Mouse (Mus musculus): ENCODE results near the gene Rad51ap1.

Gene Rad51ap1

DNA sequence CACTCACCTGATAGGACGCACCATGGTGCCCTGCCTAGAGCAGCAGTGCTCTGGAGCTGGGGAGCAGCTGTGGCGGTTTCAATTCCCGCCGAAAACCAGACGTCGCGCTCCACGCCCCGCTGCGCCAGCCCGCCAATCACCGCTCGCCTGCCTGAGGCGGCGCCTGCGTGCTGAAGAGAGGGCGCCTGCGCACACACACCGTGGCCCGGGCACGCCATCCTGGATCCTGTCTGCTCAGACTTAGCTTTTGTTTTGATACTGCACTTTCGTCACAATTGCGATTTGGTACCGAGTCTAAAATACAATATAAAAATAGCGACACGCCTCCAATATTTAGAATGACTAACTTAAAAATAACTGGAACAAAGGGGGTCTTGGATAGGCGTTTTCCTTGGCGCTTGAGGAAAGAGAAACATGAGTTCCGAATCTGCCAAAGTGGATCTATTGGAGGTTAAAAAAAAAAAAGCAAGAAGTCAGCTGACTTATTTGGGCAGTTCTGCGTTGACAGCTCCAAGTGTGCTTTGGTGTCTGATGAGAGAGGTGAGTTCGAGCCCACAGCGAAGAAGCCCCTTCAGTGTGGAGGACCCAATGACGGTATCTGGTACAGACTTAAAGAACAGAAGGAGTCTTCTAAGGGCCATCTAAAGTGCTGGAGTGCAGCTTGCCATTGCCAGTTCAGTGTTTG lies at the start of gene Rad51ap1, which contains the start of gene D6Wsu163e:
Gene Rad51ap1, minus strand, starts transcription at position 101 of the 685 bp plus-strand sequence.
Gene D6Wsu163e, plus strand, starts transcription at position 476 of the 685 bp plus-strand sequence.
- peak; percentile 96 for DNase-seq

DNA sequence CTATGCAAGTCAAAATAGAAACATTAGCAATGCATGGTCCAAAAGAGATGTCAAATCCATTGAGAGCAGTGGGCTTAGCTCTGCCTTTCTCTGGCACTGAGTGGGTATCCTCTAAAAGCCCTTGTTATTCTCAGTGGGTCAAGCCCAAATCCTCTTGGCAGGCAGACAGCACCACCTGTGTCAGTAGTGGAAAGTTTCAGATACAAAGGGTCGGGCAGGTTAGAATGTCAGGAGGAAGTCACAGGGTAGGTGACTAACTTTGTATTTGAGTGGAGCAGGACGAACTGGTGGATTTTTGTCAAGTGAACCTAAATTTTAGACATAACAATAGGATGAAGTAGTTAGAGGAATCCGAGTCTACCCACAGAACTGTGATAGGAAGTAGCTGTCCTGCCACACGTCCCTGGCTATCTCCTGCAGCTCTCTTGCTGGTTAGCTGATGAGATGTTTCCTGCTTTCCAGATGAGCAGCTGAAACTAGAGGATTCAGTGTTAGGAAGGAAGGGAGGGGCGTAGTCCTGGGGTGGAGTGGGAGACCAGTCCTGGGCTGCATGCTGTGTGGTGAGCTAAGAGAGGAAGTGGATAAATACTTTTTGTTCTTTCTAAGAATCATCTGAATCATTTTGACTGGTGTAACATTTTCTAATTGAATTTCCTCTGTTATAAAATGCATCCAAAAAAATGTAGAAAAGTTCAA lies 42.3 kb upstream of the Rad51ap1 start:
- no peak for DNase-seq

DNA sequence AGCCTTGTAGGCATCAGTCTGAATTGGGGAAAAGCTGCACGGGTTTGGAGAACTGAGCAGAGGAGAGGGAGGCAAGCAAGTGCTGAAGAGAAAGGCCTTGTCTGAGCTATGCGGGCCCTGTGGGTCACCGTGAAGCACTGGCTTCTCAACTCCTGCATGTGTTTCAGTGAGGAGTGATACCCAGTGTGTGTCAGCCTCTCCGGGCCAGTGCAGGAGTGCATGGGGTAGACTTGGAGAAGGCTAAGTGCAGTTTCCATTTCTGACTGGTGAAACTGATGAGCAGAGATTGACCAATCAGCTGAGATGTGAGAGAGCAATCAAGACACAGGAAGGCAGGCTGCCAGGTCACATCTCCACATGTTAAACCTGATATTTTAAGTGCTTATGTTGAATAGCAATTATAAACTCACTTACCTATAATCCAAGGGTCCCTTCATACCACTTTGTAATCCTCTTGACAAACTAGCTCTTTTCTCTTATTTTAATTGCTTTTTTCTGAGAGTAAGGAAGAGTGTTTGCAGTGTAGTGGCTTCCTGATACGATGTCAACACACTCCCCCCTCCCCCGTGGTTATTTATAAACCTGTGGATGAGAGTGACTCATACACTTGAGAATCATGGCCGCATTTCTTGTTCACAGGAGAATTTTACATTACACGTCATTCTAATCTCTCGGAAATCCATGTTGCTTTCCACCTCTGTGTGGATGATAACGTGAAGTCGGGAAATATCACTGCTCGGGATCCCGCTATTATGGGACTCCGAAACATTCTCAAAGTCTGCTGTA lies 27.0 kb upstream of the Rad51ap1 start:
- no peak for DNase-seq

DNA sequence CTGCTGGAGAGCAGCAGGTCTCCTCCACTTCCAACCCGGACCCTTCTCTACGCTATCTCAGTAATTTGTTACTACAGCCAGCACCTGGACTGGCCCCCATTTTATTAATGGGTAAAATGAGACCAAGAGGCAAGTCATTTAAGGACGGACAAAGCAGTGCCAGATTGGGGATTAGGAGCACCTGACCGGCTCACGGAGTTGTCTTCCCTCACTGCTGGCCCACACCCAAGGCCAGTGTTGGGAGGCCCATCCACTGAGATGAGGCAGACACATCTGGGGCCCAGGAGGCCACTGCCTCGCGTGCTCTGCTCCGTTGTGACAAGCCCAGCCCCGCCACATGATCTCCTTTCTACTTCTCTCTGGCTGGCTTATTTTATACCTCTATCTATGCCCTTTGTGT lies 24.0 kb upstream of the Rad51ap1 start:
- no peak for DNase-seq

DNA sequence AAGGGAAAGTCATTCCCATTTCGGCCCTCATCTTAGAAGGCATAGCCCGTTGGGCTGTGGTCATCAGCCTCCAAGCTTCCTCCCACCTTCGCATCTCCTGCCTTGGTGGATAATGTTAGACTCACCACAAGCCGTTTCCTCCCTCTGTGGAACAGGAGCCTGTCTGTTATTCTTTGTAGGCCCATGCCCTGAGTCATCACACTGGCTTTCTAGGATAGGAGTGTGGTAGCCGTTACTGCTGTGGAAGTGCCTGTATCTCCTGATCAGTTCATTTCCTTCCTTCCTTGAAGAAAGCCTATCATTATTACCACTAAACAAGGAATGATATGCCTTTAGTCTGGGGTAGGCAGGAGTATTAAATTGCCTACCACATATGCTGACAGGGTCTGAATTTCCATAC lies 23.3 kb upstream of the Rad51ap1 start:
- no peak for DNase-seq

DNA sequence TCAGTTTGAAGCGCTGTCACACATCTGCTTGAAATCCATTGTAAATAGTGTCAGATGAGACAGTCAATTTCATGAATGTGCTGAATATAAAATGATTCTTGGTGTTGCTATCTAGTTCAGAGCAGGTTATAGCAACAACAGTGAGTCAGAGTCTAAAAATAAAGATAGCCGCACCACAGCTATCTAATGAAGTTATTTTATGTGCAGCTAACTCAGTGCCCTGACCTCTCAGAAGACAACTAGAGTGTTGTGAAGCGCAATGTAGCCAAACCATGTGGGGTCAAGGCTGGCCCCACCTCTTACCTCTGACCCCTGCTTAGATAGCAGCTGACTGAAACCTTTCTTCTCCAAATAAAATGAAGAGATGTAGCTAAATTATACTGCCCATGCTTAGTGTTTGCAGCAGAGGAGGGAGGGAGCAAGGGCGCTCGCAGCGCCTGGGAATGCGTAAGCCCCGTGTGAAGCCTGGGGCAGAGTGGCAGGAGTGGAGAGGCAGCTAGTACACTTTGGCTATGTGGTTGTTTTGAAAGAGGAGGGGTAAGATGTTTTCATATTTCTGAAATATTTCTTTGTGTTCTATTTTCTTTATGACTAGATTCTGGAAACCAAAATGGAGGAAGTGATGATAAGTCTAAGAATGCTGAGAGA lies 22.1 kb upstream of the Rad51ap1 start:
- no peak for DNase-seq

DNA sequence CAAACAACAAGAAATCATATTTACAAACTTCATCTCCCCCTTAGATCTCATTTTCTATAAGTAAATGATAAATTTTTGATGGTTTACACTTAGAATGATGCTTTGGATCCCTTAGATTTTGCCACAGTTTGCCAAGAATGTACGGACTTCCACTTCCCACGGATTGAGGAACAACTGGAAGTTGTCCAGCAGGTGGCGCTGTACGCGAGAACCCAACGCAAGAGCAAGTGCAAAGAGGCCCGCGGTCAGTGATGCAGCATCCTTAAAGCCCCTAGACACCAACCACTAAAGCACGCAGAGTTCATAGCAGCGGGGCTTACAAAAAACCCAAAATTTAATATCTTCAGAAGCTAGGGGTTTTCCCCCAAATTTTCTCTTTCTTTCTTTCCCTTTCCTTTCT lies 16.3 kb upstream of the Rad51ap1 start:
- DNase-seq: peak; percentile 67

DNA sequence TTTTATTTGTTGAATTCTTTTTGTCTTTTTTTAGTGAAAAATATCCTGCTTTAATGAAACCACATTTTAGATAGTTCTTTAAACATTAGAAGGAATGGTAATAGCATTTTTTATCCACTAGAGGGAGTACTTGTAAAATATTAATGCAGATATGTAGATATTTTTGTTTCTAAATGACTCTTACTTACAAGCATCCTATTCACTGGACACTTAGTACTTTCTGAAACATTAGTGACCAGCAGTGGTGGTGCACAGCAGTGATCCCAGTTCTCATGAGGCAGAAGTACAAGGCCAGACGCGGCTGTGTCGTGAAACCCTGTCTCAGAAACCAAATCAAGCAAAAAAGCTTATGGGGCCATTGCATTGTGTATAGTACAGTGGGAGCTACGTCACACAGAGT lies 8.9 kb upstream of the Rad51ap1 start:
- no peak for DNase-seq

DNA sequence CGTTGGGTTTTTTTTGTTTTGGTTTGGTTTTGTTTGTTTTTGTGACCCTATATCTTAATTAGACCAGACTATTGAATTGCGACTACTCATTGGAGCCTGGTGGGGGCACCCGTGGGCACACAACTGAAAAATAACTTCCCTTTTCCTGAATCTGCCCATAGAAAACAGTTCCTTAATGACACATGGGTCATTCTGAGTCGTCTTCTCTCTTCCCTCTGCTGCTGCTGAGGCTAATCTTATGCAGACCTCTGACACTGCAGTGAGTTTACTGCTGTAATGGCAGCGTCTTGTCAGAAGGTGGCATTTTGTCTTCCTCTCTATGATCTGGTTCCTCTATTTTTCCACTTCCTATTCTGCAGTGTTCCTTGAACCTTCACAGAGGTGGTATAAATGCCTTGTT lies 1.1 kb upstream of the Rad51ap1 start:
- no peak for DNase-seq

DNA sequence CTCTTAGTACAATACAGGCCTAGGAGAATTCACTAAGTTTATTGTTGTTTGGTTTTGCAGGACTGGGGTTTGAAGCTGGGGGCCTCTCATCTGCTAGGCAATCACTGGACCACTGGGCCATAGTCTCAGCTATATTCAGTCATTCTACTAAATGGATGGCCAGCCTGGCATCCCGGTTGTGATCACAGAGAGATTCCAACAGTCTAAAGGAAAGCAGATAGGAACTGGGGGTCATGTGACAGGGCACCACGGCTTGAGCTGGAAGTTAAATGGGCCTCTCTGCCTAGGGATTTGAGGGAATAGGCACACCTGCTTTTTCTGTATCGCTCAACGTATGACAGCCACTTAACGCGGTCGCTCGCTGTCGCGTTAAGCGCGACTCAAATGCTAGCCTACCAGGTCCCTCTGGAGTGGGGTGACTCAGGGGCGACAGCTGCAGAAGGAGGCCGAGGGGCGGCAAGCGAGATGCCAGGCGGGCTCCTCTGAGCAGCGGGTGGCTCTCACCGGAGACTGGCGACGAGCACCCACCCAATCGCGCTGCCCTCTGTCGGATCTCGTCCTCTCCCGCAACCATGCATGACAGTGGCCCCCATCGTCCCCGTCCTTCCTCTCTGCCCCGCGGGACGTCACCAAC lies 417 bp downstream of the Rad51ap1 start:
- DNase-seq: peak; percentile 12

DNA sequence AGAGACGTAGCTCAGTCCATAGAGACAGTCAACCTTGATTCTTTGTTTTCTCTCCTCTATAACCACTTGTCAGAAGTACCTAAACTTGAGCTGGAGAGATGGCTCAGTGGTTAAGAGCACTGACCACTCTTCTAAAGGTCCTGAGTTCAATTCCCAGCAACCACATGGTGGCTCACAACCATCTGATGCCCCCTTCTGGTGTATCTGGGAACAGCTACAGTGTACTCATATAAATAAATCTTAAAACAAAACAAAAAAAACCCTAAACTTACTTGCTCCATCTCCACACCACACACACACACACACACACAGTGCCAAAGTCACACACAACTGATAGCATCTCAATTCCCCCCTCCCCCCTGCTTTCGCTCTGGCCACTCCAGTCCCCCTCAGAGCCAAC lies 1.3 kb downstream of the Rad51ap1 start:
- peak; percentile 19 for DNase-seq

DNA sequence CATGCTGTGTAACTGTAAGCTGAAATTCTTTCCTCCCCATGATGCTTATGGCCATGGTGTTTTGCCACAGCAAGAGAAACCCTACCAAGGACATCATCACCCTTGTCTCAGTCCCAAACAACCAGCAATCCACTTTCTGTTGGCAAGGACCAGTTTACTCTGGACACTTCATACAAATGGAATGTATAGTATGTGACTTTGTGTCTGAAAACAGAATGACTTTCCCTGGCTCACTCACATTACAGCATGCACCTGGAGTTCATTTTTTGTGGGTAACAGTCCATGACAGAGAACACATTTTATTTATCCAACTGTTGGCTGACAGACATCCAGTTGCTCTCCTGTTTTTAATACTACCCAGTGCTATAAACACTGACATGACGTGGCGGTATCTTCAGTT lies 6.5 kb downstream of the Rad51ap1 start:
- no peak for DNase-seq

DNA sequence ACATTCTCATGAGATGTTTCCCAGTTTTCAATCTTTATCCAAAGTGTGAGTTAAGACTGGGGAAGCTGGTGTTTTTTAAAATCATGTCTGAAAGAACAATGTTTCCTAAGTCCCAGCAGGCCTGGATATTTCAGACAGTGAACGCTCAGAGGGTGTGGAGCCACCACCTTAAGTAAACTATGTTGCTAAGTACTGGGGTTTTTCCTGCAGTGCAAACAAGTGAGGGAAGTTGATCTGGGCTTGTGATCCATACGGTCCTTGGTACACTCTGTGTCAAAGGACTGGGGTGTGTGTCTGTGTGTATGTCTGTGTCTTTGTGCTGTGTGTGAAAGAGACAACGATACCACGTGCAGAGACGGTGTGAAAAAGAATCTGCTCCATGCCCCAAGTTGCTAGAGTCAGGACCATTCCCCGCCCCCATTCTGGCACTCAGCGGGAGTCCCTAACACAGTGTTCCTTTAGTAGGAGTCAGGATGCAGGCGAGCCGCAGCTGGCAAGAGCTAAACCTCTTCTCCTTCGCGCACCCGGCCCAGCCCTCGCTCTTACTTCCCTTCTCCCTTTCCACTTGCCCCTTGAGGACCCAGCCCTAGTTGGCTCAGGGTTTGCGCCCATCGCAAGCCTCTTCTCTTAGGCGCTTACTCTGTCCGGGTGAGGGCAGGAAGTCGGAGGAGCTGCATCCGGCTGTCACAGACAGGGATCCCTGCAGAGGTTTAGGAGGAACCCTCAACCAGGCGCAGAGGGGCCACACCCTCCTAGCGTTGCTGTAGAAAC lies 18.1 kb downstream of the Rad51ap1 start, which contains the start of gene Dyrk4:
Gene Dyrk4, minus strand, starts transcription at position 729 of the 771 bp plus-strand sequence.
- DNase-seq: peak; percentile 33

DNA sequence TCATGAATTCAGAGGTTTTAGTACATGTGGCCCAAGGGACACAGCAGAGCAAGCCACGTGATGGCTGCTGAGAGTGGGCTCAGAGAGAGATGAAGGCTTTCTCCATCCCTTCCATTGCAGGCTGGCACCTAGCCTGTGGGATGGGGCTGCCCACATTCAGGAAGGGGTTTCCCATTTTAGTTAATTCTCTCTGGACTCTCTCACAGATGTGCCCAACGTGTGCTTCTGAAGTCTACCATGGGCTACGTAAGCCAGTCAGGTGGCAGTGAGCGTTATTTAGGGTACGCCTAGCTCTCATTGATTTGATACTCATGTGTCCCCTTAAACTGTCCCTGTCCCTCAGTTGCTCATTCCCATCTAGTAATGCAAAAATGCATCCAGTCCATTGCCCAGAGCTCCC lies 24.5 kb downstream of the Rad51ap1 start:
- no peak for DNase-seq

DNA sequence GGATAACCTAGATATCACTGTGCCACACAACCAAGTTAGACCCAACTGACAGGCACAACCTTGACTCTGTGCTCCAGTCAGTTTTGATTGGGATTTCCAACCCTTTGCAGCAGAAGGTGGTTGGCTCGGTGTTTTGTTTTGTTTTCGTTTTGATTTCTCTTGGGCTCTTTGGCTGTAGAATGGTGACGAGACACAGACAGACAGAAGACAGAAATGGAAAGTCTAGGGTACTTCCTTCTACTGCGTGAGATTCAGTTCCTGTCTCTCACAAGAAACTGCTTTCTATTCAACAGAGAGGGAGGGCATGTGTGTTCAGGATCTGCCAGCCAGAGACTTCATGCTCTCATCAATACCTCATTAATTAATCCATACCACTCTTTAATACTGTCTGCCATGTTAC lies 28.7 kb downstream of the Rad51ap1 start:
- no peak for DNase-seq

DNA sequence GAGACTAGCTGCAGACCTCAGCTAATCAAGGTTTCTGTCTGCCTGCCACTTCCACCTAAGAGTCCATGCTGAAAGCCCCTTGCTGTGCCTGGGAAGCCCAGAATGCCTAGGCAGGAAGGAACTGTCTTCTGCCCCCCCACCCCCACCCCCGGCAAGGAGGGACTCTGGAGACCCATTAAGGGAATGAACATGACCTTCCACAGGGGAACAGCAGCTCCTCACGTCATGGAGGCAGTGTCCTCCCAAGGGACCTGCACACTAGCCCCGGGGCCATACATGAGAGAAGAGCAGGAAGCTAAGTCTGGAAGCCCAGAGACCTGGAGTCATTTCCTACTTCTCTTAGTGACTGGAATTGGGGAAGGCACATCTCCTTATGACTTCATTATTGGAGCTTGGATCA lies 31.5 kb downstream of the Rad51ap1 start:
- DNase-seq: no peak

DNA sequence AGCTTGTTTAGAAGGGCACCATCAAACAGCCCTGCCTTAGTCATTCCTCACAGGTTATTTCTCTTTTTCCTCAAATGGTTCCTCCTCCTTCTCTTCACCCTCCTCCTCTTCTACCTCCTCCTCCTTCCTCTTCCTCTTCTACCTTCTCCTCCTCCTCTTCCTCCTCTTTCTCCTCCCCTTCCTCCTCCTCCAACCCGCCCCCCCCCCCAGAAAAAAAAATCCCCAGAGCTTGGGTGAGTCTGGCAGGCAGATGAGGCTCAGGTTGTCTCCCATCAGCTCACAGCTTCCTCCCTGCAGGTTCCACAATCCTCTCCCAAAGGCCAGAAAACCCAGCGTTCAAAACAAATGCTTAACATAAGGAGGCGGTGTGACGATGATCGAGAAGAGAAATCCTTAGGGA lies 32.0 kb downstream of the Rad51ap1 start:
- DNase-seq: no peak

DNA sequence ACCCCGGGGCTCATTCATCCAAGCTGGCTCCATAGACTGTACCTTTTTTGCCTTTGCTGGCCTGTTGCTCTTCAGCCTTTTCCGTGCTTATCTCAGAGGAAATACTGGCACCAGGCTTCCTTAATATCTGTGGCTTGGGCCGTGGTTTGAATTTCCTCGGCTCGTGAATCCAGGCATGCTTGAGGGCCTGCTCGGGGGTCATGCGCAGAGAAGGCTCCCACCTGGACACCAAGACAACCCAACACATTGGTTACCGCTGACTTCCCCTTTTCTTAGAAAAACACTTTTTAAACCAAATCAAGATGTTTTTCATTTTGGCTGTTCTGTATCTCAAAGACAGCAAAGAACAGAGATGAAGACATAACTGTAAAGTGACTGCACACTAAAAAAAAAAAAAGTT lies 62.3 kb downstream of the Rad51ap1 start:
- no peak for DNase-seq

Measured in thymus, postnatal 14 days (tissue).